Mouse (Mus musculus) yolk sac, embryonic 10.5 days (tissue): ENCODE measurements around the gene Gm19935.

Experiments used
- DNase-seq: peaks from one replicate; pipeline ENCODE4 v3.0.0-alpha.2; 2017; ENCODE audit warnings: low spot score

The Gm19935 gene

DNA sequence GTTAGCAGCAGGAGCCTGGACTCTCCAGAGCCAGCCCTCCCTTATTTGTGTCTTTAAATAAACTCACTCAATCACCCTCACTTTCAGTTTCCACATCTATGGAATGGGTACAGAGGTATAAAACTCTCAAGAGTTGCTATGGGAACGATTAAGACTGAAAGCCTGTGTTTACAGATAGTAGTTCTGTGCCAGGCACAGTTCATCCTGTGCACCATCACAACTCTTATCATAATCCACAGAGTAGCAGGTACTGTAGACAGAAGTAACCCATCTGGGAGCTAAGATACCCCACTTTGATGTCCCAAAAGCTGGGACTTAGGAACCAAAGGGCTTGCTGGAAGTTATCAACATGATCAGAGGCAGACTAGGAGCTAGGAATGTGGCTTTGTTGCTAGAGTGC is 12.6 kb upstream of the Gm19935 start:
- no peak for DNase-seq

DNA sequence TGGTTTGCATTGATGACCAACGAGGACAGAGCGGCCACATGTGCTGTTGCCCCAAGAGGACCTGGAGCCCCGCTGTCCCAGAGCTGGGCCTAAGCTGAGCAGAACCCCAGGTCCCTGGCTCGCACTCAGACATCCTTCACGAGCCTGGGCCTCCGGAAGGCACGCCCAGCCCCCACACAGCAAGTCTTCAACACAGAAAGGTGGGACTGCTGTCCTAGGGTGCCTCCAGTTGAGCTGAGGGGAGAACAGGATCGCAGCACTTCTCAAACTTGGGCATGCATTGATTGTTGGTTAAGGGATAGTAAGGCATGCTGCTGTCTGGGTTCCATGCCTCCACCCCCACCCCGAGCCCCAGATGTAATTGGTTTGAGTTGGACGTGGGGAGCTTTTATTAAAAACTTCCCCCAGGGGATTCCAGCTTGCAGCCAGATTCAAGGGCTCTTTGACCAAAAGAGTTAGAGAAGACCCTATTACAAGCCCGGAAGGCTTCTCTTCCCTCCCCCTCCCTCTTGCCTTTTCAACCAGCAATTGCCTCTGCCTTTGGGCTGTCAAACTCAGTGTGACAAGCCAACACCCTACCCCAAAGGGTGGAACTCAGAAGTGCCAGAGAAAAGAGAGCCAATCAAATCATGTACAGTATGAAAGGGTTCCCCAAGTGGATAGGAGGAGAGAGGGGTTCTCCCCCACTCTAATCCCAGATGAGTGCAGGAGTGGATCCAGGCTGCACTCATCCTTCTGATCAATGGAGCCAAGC is 12.0 kb upstream of the Gm19935 start:
- DNase-seq, result no peak

DNA sequence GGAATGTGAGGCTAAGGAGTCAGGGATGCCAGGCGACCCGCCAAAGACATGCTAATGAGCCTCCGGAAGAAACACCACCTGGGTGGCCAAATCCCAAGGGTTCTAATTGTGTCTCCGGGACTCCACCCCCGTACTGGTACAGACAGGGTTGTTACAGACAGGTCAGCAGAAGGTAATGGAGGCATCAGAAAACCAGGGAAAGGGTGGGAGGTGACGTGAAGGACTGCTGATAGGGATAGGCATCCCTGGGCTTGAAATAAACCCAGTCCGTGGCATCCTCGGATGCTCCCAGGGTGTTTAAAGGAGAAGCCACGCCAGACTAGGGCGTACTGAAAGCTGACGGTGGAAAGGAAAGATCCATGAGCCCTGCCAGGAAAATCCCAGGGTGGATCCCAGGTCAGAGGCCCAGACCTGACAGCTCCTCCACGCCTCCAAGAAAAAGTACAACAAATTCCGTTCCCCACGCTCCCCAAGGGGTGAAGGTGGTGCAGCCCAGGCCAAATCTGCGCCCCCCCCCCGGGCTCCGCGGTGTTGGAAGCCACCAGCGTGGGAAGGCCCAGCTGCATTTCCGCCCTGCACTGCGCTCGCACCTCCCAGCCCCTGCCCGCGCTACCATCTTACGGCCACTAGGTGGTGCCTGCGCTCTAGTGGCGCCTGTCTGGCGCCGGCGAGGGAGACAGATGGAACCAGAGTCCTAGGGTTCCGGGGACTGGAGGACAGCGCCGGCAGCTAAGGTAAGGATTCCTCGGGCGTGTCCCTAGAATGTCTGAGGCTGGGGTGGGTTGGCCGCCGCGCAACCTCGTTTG is 11.2 kb upstream of the Gm19935 start, which contains the start of gene Chd9:
Chd9 (plus strand) TSS at position 172 of the 806 bp plus-strand sequence.
- DNase-seq, result peak; percentile 86

DNA sequence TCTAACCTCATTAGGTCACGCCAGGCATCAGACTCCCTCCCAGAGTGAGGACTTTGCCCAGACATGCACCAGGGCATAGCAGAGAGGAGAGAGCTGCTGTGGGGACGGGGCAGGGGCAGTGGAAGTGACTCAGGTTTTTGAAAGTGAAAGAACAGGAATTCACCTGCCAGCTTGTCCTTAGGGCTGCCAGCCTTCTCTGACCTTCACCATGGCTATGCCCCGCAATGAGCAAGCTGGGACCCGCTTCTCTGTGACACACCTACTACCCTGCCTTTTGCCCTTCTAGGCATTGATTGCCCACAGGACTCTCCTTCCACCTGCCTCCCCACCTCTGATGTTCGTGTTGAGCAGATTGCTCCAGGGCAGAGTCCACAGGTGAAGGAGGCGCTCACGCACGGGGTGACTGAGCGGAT is 8.3 kb upstream of the Gm19935 start:
- DNase-seq, result no peak

DNA sequence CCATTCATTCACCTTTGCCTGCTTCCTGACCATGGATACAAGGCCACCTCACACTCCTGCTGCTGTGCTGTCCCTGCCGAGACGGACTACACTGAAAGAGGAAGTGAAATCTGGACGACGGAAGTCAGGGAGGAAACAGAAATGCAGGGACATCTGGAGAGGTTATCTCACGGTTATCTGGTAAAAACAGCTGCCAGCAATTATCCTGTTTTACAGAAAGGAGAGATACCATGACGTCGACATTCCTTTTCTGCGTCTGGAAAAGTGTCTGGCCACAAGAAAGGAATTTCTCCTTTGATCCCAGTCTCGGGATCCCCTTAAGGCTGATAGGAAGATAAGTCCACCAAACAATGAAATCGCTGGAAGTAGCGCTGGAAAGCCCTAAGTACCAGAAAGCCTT is 5.2 kb upstream of the Gm19935 start:
- DNase-seq, result no peak

DNA sequence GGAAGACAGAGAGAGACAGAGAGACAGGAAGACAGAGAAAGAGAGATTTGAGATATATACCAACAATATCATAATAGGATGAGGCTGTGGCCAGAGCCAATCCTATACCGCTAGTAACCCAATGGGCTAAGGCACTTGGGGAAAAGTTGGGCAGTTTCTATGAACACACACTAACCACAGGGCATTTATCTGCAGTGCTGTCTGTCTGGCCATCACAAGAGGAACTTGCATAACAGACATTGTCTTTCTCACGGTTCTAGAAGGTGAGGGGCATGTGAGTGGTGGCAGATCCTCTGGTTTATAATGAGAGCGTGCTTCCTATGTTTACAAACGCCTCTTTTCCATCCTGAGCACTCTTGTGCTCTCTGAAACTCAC is 3.1 kb upstream of the Gm19935 start:
- no peak for DNase-seq

DNA sequence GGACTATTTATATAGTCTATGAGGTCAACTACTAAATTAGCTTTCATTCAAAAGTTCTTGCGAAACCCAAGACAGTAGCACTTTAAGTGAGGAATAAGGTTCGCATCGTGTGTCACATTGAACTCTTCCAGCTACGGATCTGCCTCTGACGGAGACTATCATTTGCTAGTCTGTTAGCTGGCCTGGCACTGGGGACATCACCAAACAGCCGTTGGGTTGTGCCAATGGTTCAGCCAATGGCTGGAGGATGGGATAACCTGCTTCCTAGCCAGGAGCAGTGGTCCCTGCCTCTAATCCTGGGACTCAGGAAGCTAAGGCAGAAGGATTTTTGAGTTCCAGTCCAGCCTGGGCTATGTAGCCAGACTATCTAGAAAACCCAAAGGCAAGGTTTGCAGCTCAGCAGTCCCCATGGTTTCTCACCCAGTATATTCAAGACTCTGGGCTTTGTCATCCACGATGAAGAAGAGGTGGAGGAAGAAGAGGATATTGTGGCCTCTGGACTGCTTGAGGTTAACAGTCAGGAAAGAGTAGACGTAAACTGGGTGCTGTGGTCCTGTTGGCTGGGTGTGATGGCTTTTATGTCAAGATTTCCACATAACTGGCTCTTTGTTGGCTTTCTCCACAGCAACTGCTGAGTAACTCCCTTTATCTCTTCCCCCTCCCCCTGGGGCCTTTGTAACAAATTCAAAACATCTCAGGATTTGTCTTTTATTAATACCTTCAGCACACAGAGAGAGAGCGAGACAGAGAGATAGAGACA is 2.5 kb upstream of the Gm19935 start:
- no peak for DNase-seq

DNA sequence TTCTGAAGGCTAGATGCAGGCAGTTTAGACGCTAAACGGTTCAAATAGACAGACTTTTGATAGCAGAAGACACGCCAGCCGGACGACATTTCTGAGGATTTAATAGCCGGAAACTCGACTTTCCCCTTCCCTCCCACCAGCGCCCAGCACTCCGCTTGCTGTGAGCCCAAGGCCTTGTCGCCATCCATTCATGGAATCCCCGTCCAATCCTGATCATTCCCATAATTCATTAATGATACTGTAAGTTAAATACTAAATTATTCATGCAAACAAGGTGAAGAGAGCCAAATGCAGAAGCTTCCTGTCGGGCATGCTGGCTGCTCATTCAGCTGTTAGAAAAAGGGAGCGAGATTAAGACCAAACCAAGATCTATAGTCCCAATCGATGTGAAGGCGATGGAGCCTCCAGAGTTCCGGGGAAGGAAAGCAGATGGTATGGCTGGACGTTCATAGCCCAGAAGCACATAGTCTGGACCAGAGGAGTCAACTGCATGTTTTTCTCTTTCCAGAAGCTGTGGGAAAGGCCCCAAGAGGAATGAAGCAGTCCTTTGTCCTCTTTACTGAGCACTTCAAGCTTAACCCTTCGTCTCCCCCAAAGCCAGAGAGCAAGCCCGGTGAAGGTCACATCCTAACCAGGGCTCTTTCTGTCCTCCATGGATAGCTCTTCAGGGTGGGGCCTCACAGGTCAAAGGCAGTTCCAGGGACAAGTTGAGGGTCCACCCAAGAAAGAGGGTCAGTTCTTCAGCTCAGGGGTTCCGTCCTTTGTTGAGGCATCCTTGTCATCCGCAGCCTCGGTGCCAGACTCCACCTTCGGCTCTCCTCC is 921 bp downstream of the Gm19935 start:
- no peak for DNase-seq

DNA sequence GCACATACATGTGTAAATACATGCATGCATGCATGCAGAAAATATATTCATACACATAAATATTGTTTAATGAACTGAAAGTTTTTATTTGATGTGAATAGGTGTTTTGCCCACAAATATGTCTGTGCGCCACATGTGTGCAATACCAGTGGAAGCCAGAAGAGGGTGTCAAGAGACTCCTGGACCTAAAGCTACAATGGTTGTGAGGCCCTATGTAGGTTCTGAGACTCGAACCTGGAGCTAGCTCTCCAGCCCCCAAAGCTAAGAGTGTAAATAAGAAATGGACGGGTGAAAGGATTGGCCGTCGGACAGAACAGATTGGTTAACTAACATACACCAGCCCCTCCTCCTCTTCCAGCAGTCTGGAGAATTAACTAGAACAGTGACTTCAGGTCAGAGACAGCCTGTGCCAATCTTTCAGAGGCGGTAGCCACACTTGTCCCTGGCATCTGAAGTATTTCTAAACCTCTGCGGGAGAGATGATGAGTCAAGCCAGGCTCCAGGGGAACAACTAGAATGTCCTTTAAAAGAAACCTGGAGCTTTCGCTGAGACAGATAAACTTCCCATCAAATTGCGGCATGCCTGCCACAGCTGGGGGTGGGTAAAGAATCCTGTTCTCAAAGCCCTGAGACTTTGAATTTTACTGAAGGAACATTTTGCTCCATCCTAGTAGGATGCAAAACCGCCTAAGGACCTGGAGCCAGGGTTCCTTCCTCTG is 3.4 kb downstream of the Gm19935 start:
- no peak for DNase-seq

DNA sequence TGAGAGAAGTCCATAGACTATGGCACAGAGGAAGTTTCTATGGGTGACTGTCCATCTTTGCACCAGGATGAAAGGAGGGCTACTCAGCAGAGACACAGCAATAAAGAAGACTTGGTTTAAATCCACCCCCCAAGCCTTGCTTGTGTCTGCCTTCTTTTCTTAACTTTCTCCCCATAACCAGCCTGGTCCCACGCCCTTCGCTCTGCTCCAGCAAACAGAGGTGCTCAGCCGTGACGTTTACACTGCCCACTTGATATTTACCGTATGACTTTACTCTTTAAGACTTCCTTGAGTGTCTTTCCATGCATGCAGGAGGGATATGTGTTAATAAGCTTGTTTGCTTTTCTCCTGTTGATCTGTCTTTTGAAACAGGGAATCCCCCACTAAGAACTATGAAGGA is 17.7 kb downstream of the Gm19935 start:
- no peak for DNase-seq

DNA sequence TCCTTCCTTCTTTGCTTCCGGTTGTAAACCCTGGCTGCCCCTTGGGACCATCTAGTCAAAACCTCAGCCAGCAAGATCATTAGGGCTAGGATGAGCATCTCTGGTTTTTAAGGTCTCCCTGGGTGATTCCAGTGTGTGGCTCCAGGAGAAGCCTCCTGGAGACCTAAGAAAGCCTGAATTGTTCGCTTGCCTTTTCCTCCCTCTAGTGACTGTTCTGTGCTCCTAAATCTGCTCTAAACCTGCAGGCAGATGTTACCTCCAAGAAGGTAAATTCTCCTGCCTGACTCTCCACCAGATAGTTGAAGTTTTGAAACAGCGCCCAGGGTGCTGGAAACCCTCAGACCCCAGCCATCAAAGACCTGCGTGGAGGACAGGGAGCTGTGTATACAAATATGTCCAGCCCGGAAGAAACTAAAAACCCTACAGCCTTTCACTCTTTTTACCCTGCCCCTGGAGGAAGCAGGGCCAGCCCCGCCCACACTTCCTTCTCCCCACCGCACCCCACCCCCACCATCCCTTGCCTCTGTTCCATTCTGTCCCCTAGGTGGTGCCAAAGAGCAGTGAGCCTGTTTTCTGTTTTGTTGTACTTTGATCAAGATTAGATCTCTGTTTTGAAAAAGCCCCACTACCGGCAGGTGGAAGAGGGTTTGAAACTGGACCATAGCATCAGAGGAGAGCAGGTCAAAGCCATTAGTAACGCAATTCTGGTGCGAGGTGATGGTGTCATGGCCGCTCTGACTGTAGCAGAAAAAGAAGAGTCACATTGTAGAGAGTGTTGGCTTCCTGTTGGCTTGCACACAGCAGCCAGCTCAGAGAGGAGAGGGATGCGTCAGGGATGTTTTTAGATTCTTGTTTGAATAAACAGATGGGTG is 22.0 kb downstream of the Gm19935 start:
- DNase-seq, result peak; percentile 42

DNA sequence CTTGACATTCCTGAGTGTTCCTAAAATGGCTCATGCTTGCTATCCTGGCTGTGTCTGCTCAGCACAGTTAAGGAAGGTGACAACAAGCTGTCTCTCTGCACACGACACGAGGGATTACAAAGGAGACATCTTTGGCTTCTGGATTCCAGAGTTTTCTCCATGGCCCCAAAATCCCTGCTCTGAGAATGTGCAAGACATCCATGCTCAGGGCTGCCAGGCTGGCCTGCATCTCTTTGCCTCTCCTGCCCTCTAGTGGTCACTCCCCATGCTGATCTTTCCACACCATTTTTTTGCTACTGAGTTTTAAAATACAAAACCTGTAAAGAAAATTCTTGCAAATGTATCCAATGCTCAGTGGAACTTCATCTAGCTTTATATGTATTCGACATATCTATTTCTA is 23.5 kb downstream of the Gm19935 start:
- DNase-seq, result peak; percentile 42

DNA sequence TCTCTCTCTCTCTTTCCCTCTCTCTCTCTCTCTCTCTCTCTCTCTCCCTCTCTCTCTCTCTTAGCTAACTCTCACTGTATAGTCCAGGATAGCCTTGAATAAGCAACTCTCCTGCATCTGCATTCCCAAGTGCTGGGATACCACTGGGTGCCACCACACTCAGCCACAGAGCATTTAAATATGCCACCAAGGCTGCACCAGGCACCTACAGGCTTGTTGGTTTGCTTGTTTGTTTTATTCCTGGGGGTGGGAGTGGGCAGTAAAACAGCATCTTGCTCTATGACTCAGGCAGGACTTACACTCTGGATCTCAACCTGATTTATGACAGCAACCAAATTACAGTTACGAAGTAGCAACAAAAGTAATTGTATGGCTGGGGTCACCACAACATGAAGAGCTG is 25.6 kb downstream of the Gm19935 start:
- DNase-seq, result no peak

DNA sequence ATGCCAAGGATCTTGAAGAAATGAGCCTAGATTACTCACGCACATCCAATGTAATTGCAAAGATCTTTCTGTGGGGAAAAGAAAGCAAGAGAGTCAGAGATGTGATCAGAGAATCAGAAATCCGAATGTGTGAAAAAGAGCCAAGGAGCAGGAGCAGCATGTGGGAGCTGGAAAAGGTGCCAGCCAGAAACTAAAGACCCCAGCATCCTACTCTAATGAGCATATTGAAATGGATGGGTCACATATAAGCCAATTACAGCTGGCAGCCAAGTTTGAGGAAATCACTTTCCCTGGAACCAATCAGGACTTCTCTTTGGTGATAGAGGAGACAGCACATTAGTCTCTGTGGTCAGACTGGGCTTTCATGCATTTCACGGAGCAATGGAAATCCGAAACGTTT is 47.4 kb downstream of the Gm19935 start:
- DNase-seq, result no peak
